Comparison of ENCODE assay signal across 8 mouse cellular contexts in the genomic region with DNA sequence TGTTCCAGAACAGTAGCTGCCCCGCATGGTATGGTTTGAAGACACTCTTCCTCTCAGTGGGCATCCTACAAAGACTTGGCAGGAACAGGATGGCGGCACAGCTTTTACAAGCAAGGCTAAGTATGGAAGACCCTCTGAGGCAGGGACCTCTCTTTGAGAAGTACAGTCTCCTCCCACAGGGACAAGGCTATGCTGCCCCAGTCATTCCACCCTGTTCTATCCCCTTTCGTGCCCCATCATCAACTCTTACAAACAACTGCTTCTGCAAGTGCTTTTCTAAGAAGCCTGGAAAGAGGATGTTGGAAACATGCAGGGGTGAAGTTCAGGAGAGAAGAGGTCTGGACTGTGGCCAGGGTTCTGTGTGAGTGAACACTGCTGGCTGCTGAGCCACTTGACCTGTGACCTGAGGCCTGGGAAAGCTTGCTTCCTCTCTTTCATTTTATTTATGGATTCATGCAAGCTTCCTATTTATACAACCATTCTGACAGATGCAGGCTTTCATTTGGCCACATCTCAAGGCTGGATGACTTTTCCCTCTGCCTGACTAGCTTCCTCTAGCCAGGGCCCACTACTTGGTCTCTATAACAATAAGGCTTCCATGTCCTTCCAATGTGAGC.
DNase-seq lines count a peak whose midpoint lies in the region; ATAC-seq lines count a peak whose summit lies in the region.

No protein-coding gene starts in this region.

- H3K27ac ChIP-seq in heart, embryonic 11.5 days (ENCODE audit: low read depth, low read length), result no peak overlapping the region

- no peak overlapping the region for H3K4me3 ChIP-seq in heart, embryonic 11.5 days (ENCODE audit: low read depth, low read length)

- 74% methylated on average over 3 of the region's 3 CpGs for WGBS in heart, embryonic 11.5 days (ENCODE audit: insufficient replicate concordance)

- H3K4me1 ChIP-seq in heart, embryonic 11.5 days (ENCODE audit: control insufficient read depth, insufficient read depth, low read length), result no peaks in the 10 kb centered on the region

- H3K36me3 ChIP-seq in heart, embryonic 11.5 days (ENCODE audit: control insufficient read depth, insufficient read depth, low read length), result no peaks in the 10 kb centered on the region

- H3K27me3 ChIP-seq in heart, embryonic 11.5 days (ENCODE audit: control insufficient read depth, insufficient read depth, low read length), result no peaks in the 10 kb centered on the region

- no peak overlapping the region for H3K9ac ChIP-seq in heart, embryonic 11.5 days (ENCODE audit: low read depth, low read length)

- DNase-seq in heart, adult 11 months, result peak; percentile 99
- DNase-seq in gastrocnemius, postnatal 10 days, result peak; percentile 52
- peak; percentile 73 to 80 for DNase-seq in kidney, adult 8-10 months
- peak; percentile 84 to 92 for DNase-seq in lung, postnatal 4 days
- no peak for DNase-seq in layer of hippocampus, adult 8-10 months (ENCODE audit: low spot score in 2 of 2)
- no peak for DNase-seq in cerebellum, postnatal 4 days (ENCODE audit: low spot score in 2 of 2)
- DNase-seq in urinary bladder, postnatal 25 days (ENCODE audit: low spot score), result no peak

- H3K9me3 ChIP-seq in heart, embryonic 11.5 days (replicated peaks; ENCODE audit: control insufficient read depth, low read length), result peaks cover 6% of the 10 kb centered on the region; the same call in 1 of the 2 replicates

- ATAC-seq in heart, embryonic 11.5 days (replicated peaks; ENCODE audit: insufficient number of reproducible peaks, low FRiP score, low TSS enrichment), result no peak; the same call in 1 of the 2 replicates

- H3K4me2 ChIP-seq in heart, embryonic 11.5 days, result no peak overlapping the region

Comparison
In these comparisons a context has a peak if more than half of its experiments do, and no peak if none do; other contexts are left out.
1. DNase-seq: peak in heart, adult 11 months (single experiment), gastrocnemius, postnatal 10 days (single experiment), kidney, adult 8-10 months (2 of 2) and lung, postnatal 4 days (2 of 2); none in layer of hippocampus, adult 8-10 months (0 of 2), cerebellum, postnatal 4 days (0 of 2) and urinary bladder, postnatal 25 days (single experiment).